Mouse (Mus musculus): ENCODE measurements around the gene Zbtb25. TPM values are rescaled to one million over a fixed set of nuclear protein-coding genes. Genes with fewer than 3 reads are reported as not detected.

The Zbtb25 gene
- total RNA-seq, 2 experiments from 2014 or later = 16.9 to 20.9 TPM

- DNase-seq (ENCODE audit: low spot score in 2 of 2) = no peak
These were observed 69.0 kb downstream of the Zbtb25 start for GRCm38 (mm10) chr12:76300367-76300766.

GRCm38 (mm10) chr12:76299361-76299906 lies 70.0 kb downstream of the Zbtb25 start:
- no peak for DNase-seq (ENCODE audit: low spot score in 2 of 2)

- DNase-seq (ENCODE audit: low spot score in 2 of 2) = no peak
These were observed 71.6 kb downstream of the Zbtb25 start for GRCm38 (mm10) chr12:76297830-76298229.

Other genes with a start within 250 kb of the Zbtb25 start
- under 1 TPM; 0.18 TPM for gene Esr2, start 192.3 kb downstream of the Zbtb25 start, total RNA-seq (2021)
- gene Tex21, start 122.9 kb downstream of the Zbtb25 start, total RNA-seq (2021) = not detected
- gene Mthfd1, start 114.3 kb downstream of the Zbtb25 start, total RNA-seq (2021) = 10 to 100 TPM; 40.6 to 44.0 TPM
- gene Akap5, start 44.7 kb downstream of the Zbtb25 start, total RNA-seq (2021) = 10 to 100 TPM; 48.9 to 52.7 TPM
- gene Zbtb1, start 664 bp upstream of the Zbtb25 start, total RNA-seq (2021) = 1 to 10 TPM; 5.6 to 6.1 TPM
- 10 to 100 TPM; 62.3 to 75.3 TPM for gene Hspa2, start 34.6 kb upstream of the Zbtb25 start, total RNA-seq (2021)
- 1 to 10 TPM; 1.5 to 2.5 TPM for gene Ppp1r36, start 47.9 kb upstream of the Zbtb25 start, total RNA-seq (2021)
- 1 to 10 TPM; 6.1 to 6.2 TPM for gene Plekhg3, start 161.3 kb upstream of the Zbtb25 start, total RNA-seq (2021)

Measured in layer of hippocampus, postnatal 10 days (tissue).